Mouse (Mus musculus) brain, embryonic 14.5 days (tissue): ENCODE results near the gene Aifm3. TPM values are rescaled to one million over a fixed set of nuclear protein-coding genes. Genes with fewer than 3 reads are reported as not detected.

Experiments
- DNase-seq: peaks from one replicate; pipeline ENCODE4 v3.0.0-alpha.2; 2011; ENCODE audit warnings: low read depth
- CTCF ChIP-seq: fragments of 200-500 bp; IDR thresholded peaks from 2 replicates; pipeline ENCODE4 v1.5.1; 2012; ENCODE audit warnings: inconsistent platforms, mild to moderate bottlenecking, moderate library complexity, borderline replicate concordance; ENCODE audit not compliant: insufficient read depth, insufficient read length; ENCODE audit errors: extremely low read depth
- POLR2A ChIP-seq: fragments of 200-500 bp; IDR thresholded peaks from 2 replicates; pipeline ENCODE4 v1.6.1; 2012; ENCODE audit warnings: mild to moderate bottlenecking, inconsistent platforms, borderline replicate concordance; ENCODE audit not compliant: poor library complexity, insufficient read depth, insufficient read length, severe bottlenecking; ENCODE audit errors: extremely low read depth
- polyA plus RNA-seq: library from polyadenylated mRNA; depleted of rRNA; stranded (reverse); fragments of >200 nt; gene quantifications from 2 replicates; pipeline ENCODE4 v1.2.3, GENCODE M21; 2012; rRNA removed

The Aifm3 gene
- polyA plus RNA-seq, 1 experiment = 17.4 TPM

GRCm38 (mm10) chr16:17556907-17557306, 67.5 kb downstream of the Aifm3 start:
- TF ChIP-seq POLR2A (no peak), CTCF (no peak)
- DNase-seq = no peak

Other genes with a start within 250 kb of the Aifm3 start
- gene Tmem191c, start 213.5 kb upstream of the Aifm3 start, polyA plus RNA-seq = 46.6 and 63.5 TPM in 2 replicates
- gene Serpind1, start 158.2 kb upstream of the Aifm3 start, polyA plus RNA-seq = 0.93 and 0.98 TPM in 2 replicates
- 9.5 and 19.6 TPM in 2 replicates for gene Snap29, start 83.6 kb upstream of the Aifm3 start, polyA plus RNA-seq
- gene Pi4ka, start 83.3 kb upstream of the Aifm3 start, polyA plus RNA-seq = 131 and 151 TPM in 2 replicates
- gene Crkl, start 37.6 kb upstream of the Aifm3 start, polyA plus RNA-seq = 58.5 and 66.4 TPM in 2 replicates
- 309 and 395 TPM in 2 replicates for gene Lztr1, start 19.1 kb downstream of the Aifm3 start, polyA plus RNA-seq
- 75.1 and 103 TPM in 2 replicates for gene Thap7, start 41.5 kb downstream of the Aifm3 start, polyA plus RNA-seq
- gene Lrrc74b, start 71.6 kb downstream of the Aifm3 start, polyA plus RNA-seq = 0.47 and 0.78 TPM in 2 replicates
- gene P2rx6, start 72.3 kb downstream of the Aifm3 start, polyA plus RNA-seq = 1.4 and 1.8 TPM in 2 replicates
- gene Slc7a4, start 93.6 kb downstream of the Aifm3 start, polyA plus RNA-seq = 27.5 and 38.6 TPM in 2 replicates
- 98.5 and 120 TPM in 2 replicates for gene Smpd4, start 129.7 kb downstream of the Aifm3 start, polyA plus RNA-seq
- 6.1 and 8.5 TPM in 2 replicates for gene Ccdc74a, start 156.9 kb downstream of the Aifm3 start, polyA plus RNA-seq
- 65.0 and 87.3 TPM in 2 replicates for gene Med15, start 243.3 kb downstream of the Aifm3 start, polyA plus RNA-seq